Mouse (Mus musculus): Measurements from ENCODE around the gene Npas1.

- TF ChIP-seq POLR2A (IDR thresholded peaks at IDR 0.05; ENCODE audit: control insufficient read depth, extremely low read depth, insufficient read depth, low read length, poor library complexity) (no peak), CTCF (IDR thresholded peaks at IDR 0.05; ENCODE audit: borderline replicate concordance, control insufficient read depth, extremely low read depth, insufficient read depth, low read length, poor library complexity) (no peak)
Measured at GRCm38 (mm10) chr7:16455016-16455415, 22.5 kb downstream of the Npas1 start.
